Mouse (Mus musculus) retina, postnatal 7 days (tissue): ENCODE measurements around the gene Dnah2.
"Not testable (repeated sequence)": the region's sequence is repeated elsewhere in the genome, so short reads cannot be mapped to it uniquely, and the experiment has no call there.

Source experiments
- DNase-seq: peaks from one replicate; pipeline ENCODE4 v3.0.0-alpha.2; 2012; ENCODE audit warnings: low read depth, low spot score

Dnah2 gene

GRCm38 (mm10) chr11:69530281-69530680 lies 18.6 kb downstream of the Dnah2 start:
- DNase-seq: not testable (repeated sequence)

GRCm38 (mm10) chr11:69528031-69528390 lies 20.9 kb downstream of the Dnah2 start:
- DNase-seq: no peak

- DNase-seq: no peak
Observed at GRCm38 (mm10) chr11:69527098-69528030, 21.5 kb downstream of the Dnah2 start.

- no peak for DNase-seq
Observed at GRCm38 (mm10) chr11:69526631-69527030, 22.3 kb downstream of the Dnah2 start.

- no peak for DNase-seq
Observed at GRCm38 (mm10) chr11:69525661-69526060, 23.2 kb downstream of the Dnah2 start.

- no peak for DNase-seq
Observed at GRCm38 (mm10) chr11:69523651-69524050, 25.3 kb downstream of the Dnah2 start.

- no peak for DNase-seq
Observed at GRCm38 (mm10) chr11:69521526-69522149, 27.3 kb downstream of the Dnah2 start.

- DNase-seq: no peak
Observed at GRCm38 (mm10) chr11:69519976-69520375, 28.9 kb downstream of the Dnah2 start.

GRCm38 (mm10) chr11:69516661-69517060 lies 32.2 kb downstream of the Dnah2 start:
- no peak for DNase-seq

GRCm38 (mm10) chr11:69516151-69516640 lies 32.7 kb downstream of the Dnah2 start:
- DNase-seq: no peak

- peak; percentile 61 for DNase-seq
Observed at GRCm38 (mm10) chr11:69513840-69514239, 35.1 kb downstream of the Dnah2 start.

- no peak for DNase-seq
Observed at GRCm38 (mm10) chr11:69510796-69511496, 38.0 kb downstream of the Dnah2 start.

- DNase-seq: no peak
Observed at GRCm38 (mm10) chr11:69503863-69504280, 45.0 kb downstream of the Dnah2 start.

GRCm38 (mm10) chr11:69501555-69501954 lies 47.4 kb downstream of the Dnah2 start:
- DNase-seq: no peak

GRCm38 (mm10) chr11:69499140-69499539 lies 49.8 kb downstream of the Dnah2 start:
- DNase-seq: no peak

- DNase-seq: no peak
Observed at GRCm38 (mm10) chr11:69491711-69492110, 57.2 kb downstream of the Dnah2 start.

GRCm38 (mm10) chr11:69490898-69491297 lies 58.0 kb downstream of the Dnah2 start:
- no peak for DNase-seq

GRCm38 (mm10) chr11:69487474-69487873 lies 61.4 kb downstream of the Dnah2 start:
- no peak for DNase-seq

GRCm38 (mm10) chr11:69477645-69478044 lies 71.3 kb downstream of the Dnah2 start:
- no peak for DNase-seq

GRCm38 (mm10) chr11:69476802-69477201 lies 72.1 kb downstream of the Dnah2 start:
- DNase-seq: no peak

GRCm38 (mm10) chr11:69474737-69475136 lies 74.2 kb downstream of the Dnah2 start:
- DNase-seq: no peak

GRCm38 (mm10) chr11:69472687-69473086 lies 76.2 kb downstream of the Dnah2 start:
- no peak for DNase-seq
